ENCODE assay signal across 13 mouse cellular contexts in genomic region chr15:6648757-6649403, GRCm38 (mm10).
"Had no signal": no experiment of that assay in that cellular context is flagged by ENCODE, and none has a peak within 500 bp of the region (broad histone marks: within the 10 kb centered on the region; RNA-seq: fewer than 3 reads in every experiment).

No protein-coding gene starts in this region.

- ATAC-seq: liver, embryonic 12.5 days; midbrain, embryonic 15.5 days had no signal

- H3K27ac ChIP-seq: limb, embryonic 15.5 days; liver, embryonic 12.5 days; lung, embryonic 15.5 days; midbrain, embryonic 10.5 days; midbrain, embryonic 15.5 days; neural tube, embryonic 13.5 days; stomach, embryonic 15.5 days had no signal

- H3K9me3 ChIP-seq: limb, embryonic 15.5 days; liver, embryonic 12.5 days; lung, embryonic 15.5 days; midbrain, embryonic 10.5 days; midbrain, embryonic 15.5 days; neural tube, embryonic 13.5 days; stomach, embryonic 15.5 days had no signal

- DNase-seq: kidney, adult 8-10 months; kidney, postnatal 25 days; layer of hippocampus, postnatal 36 days; right cerebral cortex, postnatal 14 days; thymus, adult 2 months; thymus, postnatal 25 days had no signal

- H3K9ac ChIP-seq: limb, embryonic 15.5 days; liver, embryonic 12.5 days; lung, embryonic 15.5 days; midbrain, embryonic 15.5 days; neural tube, embryonic 13.5 days; stomach, embryonic 15.5 days had no signal

- H3K4me3 ChIP-seq: limb, embryonic 15.5 days; liver, embryonic 12.5 days; lung, embryonic 15.5 days; midbrain, embryonic 10.5 days; midbrain, embryonic 15.5 days; neural tube, embryonic 13.5 days; stomach, embryonic 15.5 days had no signal

- H3K27me3 ChIP-seq: limb, embryonic 15.5 days; liver, embryonic 12.5 days; lung, embryonic 15.5 days; midbrain, embryonic 15.5 days; neural tube, embryonic 13.5 days; stomach, embryonic 15.5 days had no signal

- H3K4me2 ChIP-seq: limb, embryonic 15.5 days; liver, embryonic 12.5 days; lung, embryonic 15.5 days; midbrain, embryonic 15.5 days; neural tube, embryonic 13.5 days; stomach, embryonic 15.5 days had no signal

- H3K4me1 ChIP-seq: limb, embryonic 15.5 days; lung, embryonic 15.5 days; midbrain, embryonic 10.5 days; midbrain, embryonic 15.5 days; neural tube, embryonic 13.5 days; stomach, embryonic 15.5 days had no signal

- H3K36me3 ChIP-seq: limb, embryonic 15.5 days; liver, embryonic 12.5 days; lung, embryonic 15.5 days; midbrain, embryonic 10.5 days; midbrain, embryonic 15.5 days; neural tube, embryonic 13.5 days; stomach, embryonic 15.5 days had no signal
